ENCODE assay signal across 25 mouse cellular contexts in the genomic region with DNA sequence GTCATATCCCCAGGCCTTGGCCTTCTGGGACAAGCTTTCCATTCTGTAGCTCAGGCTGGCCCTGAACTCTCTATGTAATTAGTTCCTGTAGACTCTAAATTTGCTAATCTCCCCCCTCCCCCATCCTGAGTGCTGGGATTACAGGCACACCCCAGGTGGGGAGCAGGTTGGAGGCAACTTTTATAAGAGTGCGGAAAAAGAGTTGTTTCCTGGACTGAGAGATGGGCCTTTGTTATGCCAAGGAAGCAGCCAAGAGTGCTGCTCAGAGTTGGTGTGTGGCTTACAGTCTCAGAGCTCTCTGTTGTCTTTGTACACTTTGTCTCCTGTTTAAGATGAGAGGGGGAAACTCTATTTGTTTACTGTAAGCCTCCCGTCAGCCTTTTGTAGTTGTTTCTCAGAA. TPM values are rescaled to one million over a fixed set of nuclear protein-coding genes. Genes with fewer than 3 reads are reported as not detected.
"Had no signal": no experiment of that assay in that cellular context is flagged by ENCODE, and none has a peak within 500 bp of the region (broad histone marks: within the 10 kb centered on the region; RNA-seq: fewer than 3 reads in every experiment).

No protein-coding gene starts in this region.

- H3K4me3 ChIP-seq: heart, embryonic 10.5 days; heart, embryonic 12.5 days; hindbrain, embryonic 10.5 days; hindbrain, embryonic 12.5 days; intestine, embryonic 15.5 days; layer of hippocampus, adult 2 months; left cerebral cortex, adult 2 months; limb, embryonic 10.5 days; limb, embryonic 12.5 days; liver, embryonic 12.5 days had no signal

- H3K9me3 ChIP-seq: heart, embryonic 10.5 days; heart, embryonic 12.5 days; hindbrain, embryonic 10.5 days; hindbrain, embryonic 12.5 days; intestine, embryonic 15.5 days; limb, embryonic 10.5 days; limb, embryonic 12.5 days; liver, embryonic 12.5 days had no signal

- H3K4me1 ChIP-seq: heart, embryonic 10.5 days; heart, embryonic 12.5 days; hindbrain, embryonic 10.5 days; hindbrain, embryonic 12.5 days; intestine, embryonic 15.5 days; limb, embryonic 10.5 days; limb, embryonic 12.5 days; liver, embryonic 12.5 days had no signal

- H3K36me3 ChIP-seq: heart, embryonic 10.5 days; heart, embryonic 12.5 days; hindbrain, embryonic 10.5 days; hindbrain, embryonic 12.5 days; intestine, embryonic 15.5 days; limb, embryonic 10.5 days; limb, embryonic 12.5 days; liver, embryonic 12.5 days had no signal

- ATAC-seq: hindbrain, embryonic 16.5 days; inflammation-experienced regulatory T-cells, adult 6 months; intestine, embryonic 15.5 days; intestine, postnatal 0 days; liver, embryonic 12.5 days had no signal

- DNase-seq: gastrocnemius, postnatal 14 days; gastrocnemius, postnatal 36 days; heart, adult 18-20 months; heart, postnatal 10 days; heart, postnatal 4 days; kidney, adult 18-20 months; kidney, adult 8-10 months; kidney, postnatal 10 days; kidney, postnatal 25 days; kidney, postnatal 4 days; layer of hippocampus, adult 9-11 months had no signal

- H3K27me3 ChIP-seq: heart, embryonic 12.5 days; hindbrain, embryonic 12.5 days; intestine, embryonic 15.5 days; limb, embryonic 12.5 days; liver, embryonic 12.5 days had no signal

RNA-seq across cellular contexts. Expression of gene Sidt1, which starts 52.2 kb away (rescaled TPM):
- total RNA-seq: gastrocnemius, adult 8-10 months had no signal
